Mouse (Mus musculus) stomach, embryonic 16.5 days (tissue): ENCODE measurements around the gene Phldb2. TPM values are rescaled to one million over a fixed set of nuclear protein-coding genes. Genes with fewer than 3 reads are reported as not detected.

ENCODE experiments used
- ATAC-seq: fragments of 200-750 bp; cut with Nextera tagmentation; 2 replicates; pipeline ENCODE4 v1.8.0; 2017; ENCODE audit warnings: moderate number of reproducible peaks, moderate TSS enrichment; ENCODE audit not compliant: insufficient read depth, low FRiP score
- H3K27ac ChIP-seq: fragments of 300-500 bp; sonication (generic); 2 replicates; pipeline ENCODE4 v1.5.1; 2014; ENCODE audit warnings: low read length
- H3K27me3 ChIP-seq: fragments of 300-500 bp; sonication (generic); 2 replicates; pipeline ENCODE4 v1.6.1; 2014; ENCODE audit warnings: low read length, control low read depth, mixed read lengths; ENCODE audit not compliant: control insufficient read depth, insufficient read depth
- H3K36me3 ChIP-seq: fragments of 300-500 bp; sonication (generic); 2 replicates; pipeline ENCODE4 v1.6.1; 2014; ENCODE audit warnings: low read length; ENCODE audit not compliant: control insufficient read depth, insufficient read depth
- H3K4me1 ChIP-seq: fragments of 300-500 bp; sonication (generic); 2 replicates; pipeline ENCODE4 v1.6.1; 2014; ENCODE audit warnings: low read length, control low read depth, mixed read lengths; ENCODE audit not compliant: control insufficient read depth, insufficient read depth
- H3K4me2 ChIP-seq: fragments of 300-500 bp; sonication (generic); 2 replicates; pipeline ENCODE4 v1.6.1; 2014; ENCODE audit warnings: low read depth, low read length, mixed read lengths
- H3K4me3 ChIP-seq: fragments of 300-500 bp; sonication (generic); replicated peaks from 2 replicates; pipeline ENCODE4 v1.5.1; 2014; ENCODE audit warnings: mild to moderate bottlenecking, low read length
- H3K9ac ChIP-seq: fragments of 300-500 bp; sonication (generic); 2 replicates; pipeline ENCODE4 v1.6.1; 2014; ENCODE audit warnings: low read length
- H3K9me3 ChIP-seq: fragments of 300-500 bp; sonication (generic); replicated peaks from 2 replicates; pipeline ENCODE4 v1.6.1; 2016; ENCODE audit warnings: low read length, control low read depth; ENCODE audit not compliant: control insufficient read depth
- WGBS: fragments of 180-500 bp; shearing (Covaris S2); extraction: QIAGEN DNeasy Blood & Tissue Kit; methylation state at CpG from one replicate; pipeline ENCODE4 v1.1.7; 2014; 5-methylcytosine and 5-hydroxymethylcytosine counted together
- polyA plus RNA-seq: library from polyadenylated mRNA; unstranded; fragments of >200 nt; fragmentation: Nextera tagmentation; extraction: Ambion mirVana; gene quantifications from 2 replicates; pipeline ENCODE4 v1.2.1, GENCODE M21; 2015

The Phldb2 gene
- polyA plus RNA-seq, 1 experiment from 2014 or later: 28.3 TPM

DNA sequence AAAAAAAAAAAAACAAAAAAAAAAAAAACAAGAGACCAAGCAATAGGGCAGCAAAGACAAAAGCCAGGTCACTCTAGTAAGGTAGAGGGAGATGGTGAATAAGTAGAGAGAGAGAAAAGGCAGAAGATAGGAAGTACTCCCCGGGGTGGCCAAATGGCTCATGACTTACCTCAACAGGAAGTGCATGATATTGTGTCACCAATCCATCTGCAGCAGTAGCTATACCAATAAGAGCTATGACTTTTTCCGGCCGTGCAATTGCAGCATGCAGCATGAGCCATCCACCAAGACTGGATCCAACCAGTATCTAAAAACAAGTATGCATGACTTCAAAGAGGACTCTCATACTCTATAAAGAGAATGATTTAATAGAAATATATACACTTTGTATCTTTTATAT, 216.7 kb downstream of the Phldb2 start:
- H3K27ac ChIP-seq: no peak overlapping the region
- no peak overlapping the region for H3K4me2 ChIP-seq
- no peaks in the 10 kb centered on the region for H3K27me3 ChIP-seq
- H3K9me3 ChIP-seq: no peaks in the 10 kb centered on the region
- H3K36me3 ChIP-seq: peaks cover 14% of the 10 kb centered on the region
- no peak overlapping the region for H3K4me3 ChIP-seq
- no peak for ATAC-seq
- WGBS: 90% methylated on average over 3 of the region's 3 CpGs
- peaks cover 8% of the 10 kb centered on the region for H3K4me1 ChIP-seq
- no peak overlapping the region for H3K9ac ChIP-seq

DNA sequence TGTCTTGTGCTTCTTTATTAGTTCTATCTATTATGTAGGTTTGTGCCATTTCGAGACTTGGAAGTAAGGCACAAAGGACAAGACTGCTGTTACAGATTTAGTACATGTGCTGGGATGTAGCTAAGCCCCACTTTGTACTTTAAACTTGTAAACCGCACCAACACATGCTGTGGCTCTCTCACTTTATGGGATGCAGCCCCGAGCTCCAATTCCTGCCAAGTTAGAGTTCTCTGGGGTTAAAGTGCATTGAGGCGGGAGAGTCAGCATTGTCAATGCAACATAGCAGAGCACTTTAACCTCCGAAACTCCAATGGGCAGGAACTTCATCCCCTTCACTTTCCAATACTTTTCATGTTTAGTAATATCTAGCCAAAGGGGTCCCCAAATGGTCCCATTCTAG, 224.2 kb downstream of the Phldb2 start:
- Histone ChIP-seq H3K4me3 (no peak overlapping the region), H3K36me3 (peaks cover 10% of the 10 kb centered on the region), H3K4me1 (peaks cover 2% of the 10 kb centered on the region; the same call in 1 of the 2 replicates), H3K9me3 (no peaks in the 10 kb centered on the region), H3K9ac (no peak overlapping the region), H3K27me3 (no peaks in the 10 kb centered on the region), H3K27ac (no peak overlapping the region), H3K4me2 (no peak overlapping the region)
- 86% methylated on average over 5 of the region's 5 CpGs for WGBS
- no peak for ATAC-seq

DNA sequence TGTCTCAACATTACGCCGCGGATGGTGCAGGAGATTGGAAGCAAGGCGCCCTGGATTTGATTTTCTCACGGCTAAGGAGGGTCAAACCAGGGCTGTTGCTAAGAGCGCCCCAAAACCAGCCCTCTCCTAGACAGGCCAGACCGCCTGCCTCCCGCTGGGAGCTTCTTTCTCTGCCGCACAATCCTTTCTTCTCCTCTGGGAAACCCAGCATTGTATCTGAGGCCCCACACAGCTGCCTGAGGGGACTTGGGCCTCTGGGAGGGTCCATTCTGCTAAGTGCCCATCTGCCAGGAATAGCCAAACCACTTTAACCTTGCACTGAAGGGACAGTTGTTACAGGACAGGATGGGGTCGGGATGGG, 228.7 kb downstream of the Phldb2 start:
- Histone ChIP-seq H3K27ac (no peak overlapping the region), H3K9ac (peak overlapping the region; percentile 75), H3K4me1 (peaks cover 15% of the 10 kb centered on the region; the same call in 1 of the 2 replicates), H3K4me3 (peak overlapping the region; percentile 56), H3K36me3 (peaks cover 4% of the 10 kb centered on the region), H3K4me2 (peak overlapping the region; percentile 90), H3K9me3 (no peaks in the 10 kb centered on the region), H3K27me3 (no peaks in the 10 kb centered on the region)
- WGBS: 1% methylated on average over 10 of the region's 10 CpGs
- ATAC-seq: peak; percentile 38; the same call in 1 of the 2 replicates

DNA sequence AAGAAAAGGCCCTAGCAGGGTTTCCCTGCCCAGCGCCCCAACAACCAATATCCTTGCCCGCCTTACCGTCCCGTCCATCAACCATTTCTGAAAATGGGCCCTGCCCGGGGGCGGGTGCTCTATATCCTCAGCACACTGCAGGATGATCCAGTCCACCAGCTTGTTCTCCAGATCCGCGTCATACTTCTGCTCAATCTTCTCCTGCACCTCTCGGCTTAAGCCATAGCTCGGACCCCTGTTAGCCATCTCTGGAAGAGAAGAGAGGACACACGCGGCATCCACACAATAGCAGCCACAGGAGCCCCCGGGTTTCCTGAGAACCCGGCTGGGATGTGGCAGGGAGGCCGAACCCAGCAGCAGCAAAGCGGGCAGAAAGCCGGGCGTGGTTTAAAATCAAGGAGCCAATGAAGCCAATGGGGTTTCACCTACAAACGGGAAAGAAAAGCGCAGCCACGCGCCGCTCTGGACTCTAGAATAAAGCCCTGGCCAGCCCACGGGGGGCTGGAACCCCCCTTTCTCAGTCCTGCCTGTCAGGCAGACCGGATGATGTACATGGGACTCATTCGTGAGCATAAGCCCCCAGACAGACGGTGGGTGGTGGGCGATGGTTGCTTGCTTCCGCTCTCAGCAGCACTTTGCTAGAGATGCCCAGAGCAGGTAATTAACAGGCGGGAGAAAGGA, 229.2 kb downstream of the Phldb2 start, which contains the start of gene Tagln3:
TSS of gene Tagln3 (minus strand) at position 548 of the 681 bp plus-strand sequence.
- Histone ChIP-seq H3K9ac (peak within 1 kb of the TSS; percentile 75), H3K27me3 (no peaks in the 10 kb centered on the region), H3K36me3 (no peaks in the 10 kb centered on the region), H3K4me2 (peak within 1 kb of the TSS; percentile 90), H3K9me3 (no peaks in the 10 kb centered on the region), H3K27ac (no peak within 1 kb of the TSS), H3K4me3 (peak within 1 kb of the TSS; percentile 56), H3K4me1 (peaks cover 15% of the 10 kb centered on the region; the same call in 1 of the 2 replicates)
- 2% methylated on average over 30 of the region's 30 CpGs for WGBS
- peak; percentile 41; the same call in 1 of the 2 replicates for ATAC-seq

DNA sequence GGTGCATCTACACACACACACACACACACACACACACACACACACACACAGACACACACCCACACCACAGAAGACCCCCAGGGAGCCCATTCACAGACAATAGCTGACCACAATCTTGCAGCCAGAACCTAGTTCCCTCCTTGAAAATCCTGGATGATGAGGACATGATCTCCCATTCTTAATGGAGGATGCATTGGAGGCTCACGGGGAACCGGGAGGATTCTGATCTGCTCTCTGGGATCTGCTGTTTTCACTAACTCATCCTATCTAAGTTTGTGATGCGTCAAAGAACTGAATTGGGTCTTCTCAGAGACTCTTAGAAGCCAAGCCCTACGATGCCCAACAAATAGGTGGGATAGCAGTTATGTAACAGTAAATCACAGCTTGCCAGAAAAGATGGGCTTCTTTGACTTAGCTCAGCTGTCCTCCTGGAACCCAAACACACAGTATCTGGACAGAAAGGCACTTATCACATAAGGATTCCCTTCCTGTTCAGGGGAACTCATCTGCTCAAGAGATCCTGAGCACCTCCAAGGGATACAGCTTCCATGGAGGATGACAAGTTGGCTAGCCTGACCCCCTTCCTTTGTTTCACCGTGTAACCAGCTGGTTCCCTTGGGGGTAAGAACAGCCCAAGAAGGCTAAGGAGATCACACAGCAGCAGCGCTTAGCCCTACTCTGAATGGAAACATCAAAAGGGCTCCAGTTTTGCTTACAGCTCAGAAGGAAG, 230.1 kb downstream of the Phldb2 start:
- Histone ChIP-seq H3K27me3 (no peaks in the 10 kb centered on the region), H3K27ac (no peak overlapping the region), H3K4me2 (peak overlapping the region; percentile 90), H3K4me1 (peaks cover 15% of the 10 kb centered on the region; the same call in 1 of the 2 replicates), H3K36me3 (no peaks in the 10 kb centered on the region), H3K4me3 (peak overlapping the region; percentile 56), H3K9me3 (no peaks in the 10 kb centered on the region), H3K9ac (peak overlapping the region; percentile 75)
- no peak for ATAC-seq
- 62% methylated on average over 6 of the region's 6 CpGs for WGBS

DNA sequence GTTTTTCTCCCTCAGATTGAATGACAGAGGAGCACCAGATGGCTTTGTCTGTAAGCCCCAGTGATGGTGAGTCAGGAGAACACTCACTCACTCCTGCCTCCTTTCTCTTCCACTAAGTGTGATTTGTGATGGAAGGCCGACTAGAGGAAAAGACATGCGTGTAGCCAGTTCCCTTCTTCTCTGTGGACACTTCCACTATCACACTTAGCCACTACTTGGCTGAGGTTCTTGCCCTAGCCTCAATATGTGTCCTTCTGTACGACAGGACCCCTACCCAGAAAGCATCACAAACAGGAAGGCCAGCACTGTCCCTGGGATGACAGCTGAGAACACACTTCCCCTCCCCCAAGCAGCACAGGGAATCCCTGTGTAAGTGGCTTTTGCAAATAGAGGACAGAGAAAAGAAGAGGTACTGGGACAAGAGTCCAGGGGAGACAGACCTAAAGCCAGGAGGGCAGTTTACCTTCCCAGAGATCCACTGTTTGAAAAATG, 230.9 kb downstream of the Phldb2 start:
- Histone ChIP-seq H3K27me3 (no peaks in the 10 kb centered on the region), H3K9me3 (no peaks in the 10 kb centered on the region), H3K9ac (no peak overlapping the region), H3K4me2 (no peak overlapping the region), H3K4me3 (no peak overlapping the region), H3K4me1 (peaks cover 15% of the 10 kb centered on the region; the same call in 1 of the 2 replicates), H3K27ac (no peak overlapping the region), H3K36me3 (no peaks in the 10 kb centered on the region)
- ATAC-seq: no peak
- WGBS: 62% methylated on average over 3 of the region's 3 CpGs

DNA sequence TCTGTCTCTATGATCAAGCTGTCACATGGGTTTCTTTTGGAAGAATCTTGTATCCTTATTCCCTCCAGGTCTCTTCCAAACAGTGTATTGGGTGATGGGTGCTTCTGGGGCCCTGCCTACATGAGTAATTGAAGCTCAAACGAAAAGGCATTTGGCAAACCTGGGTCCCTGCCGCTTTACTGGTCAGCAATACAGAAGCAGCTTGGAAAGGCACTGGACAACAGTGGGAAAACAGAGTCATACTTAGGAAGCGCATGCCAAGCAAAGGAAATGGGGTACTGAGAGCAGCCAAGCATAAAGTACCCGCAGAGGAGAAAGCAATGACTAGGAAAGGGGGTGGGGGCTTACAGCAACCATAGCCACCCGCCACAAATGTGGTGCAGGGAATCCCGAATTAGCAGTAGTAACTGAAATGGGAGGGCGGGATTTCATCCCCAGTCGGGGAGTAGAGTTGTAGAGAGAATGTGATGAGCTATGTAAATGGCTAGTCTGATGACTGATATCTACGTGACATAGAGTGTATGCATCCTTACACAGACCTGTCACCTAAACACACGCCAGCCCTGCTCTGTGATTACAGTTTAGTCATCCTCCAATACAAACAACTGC, 233.3 kb downstream of the Phldb2 start:
- Histone ChIP-seq H3K4me1 (peaks cover 15% of the 10 kb centered on the region; the same call in 1 of the 2 replicates), H3K4me2 (no peak overlapping the region), H3K27me3 (no peaks in the 10 kb centered on the region), H3K27ac (no peak overlapping the region), H3K9me3 (no peaks in the 10 kb centered on the region), H3K36me3 (no peaks in the 10 kb centered on the region), H3K9ac (no peak overlapping the region), H3K4me3 (no peak overlapping the region)
- no peak for ATAC-seq
- 79% methylated on average over 10 of the region's 10 CpGs for WGBS

DNA sequence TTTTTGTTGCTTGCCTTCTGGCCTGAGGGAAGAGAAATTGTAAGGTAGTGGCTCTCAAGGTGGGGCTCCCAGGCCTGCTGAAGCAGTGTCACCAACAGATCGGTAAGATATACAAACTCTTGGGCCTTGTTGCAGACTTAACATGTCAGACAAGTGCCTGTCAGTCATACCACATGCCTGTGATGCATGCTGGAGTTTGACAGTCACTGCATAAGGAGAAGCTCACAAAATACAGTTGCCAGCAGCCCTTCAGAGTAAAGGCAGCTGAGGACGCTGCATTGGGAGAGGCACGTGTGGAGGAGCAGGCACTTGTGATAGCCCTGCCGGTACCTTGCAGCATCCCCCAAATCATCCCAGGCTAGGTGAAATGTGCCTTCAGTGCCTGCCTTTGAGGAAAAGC, 235.1 kb downstream of the Phldb2 start:
- no peak for ATAC-seq
- Histone ChIP-seq H3K4me2 (no peak overlapping the region), H3K36me3 (no peaks in the 10 kb centered on the region), H3K27me3 (no peaks in the 10 kb centered on the region), H3K27ac (no peak overlapping the region), H3K9me3 (no peaks in the 10 kb centered on the region), H3K4me3 (no peak overlapping the region), H3K4me1 (0 out of 2 replicates have a peak, but pooled peaks cover 6% of the 10 kb centered on the region), H3K9ac (no peak overlapping the region)
- 89% methylated on average over 4 of the region's 4 CpGs for WGBS
